Mouse (Mus musculus) kidney, embryonic 16.5 days (tissue): ENCODE results near the gene Mif. TPM values are rescaled to one million over a fixed set of nuclear protein-coding genes. Genes with fewer than 3 reads are reported as not detected.
A peak's percentile ranks its signal among the peaks of the same experiment; 100 is the strongest.
"Not testable (repeated sequence)": the region's sequence is repeated elsewhere in the genome, so short reads cannot be mapped to it uniquely, and the experiment has no call there.

Experiments used
- ATAC-seq: fragments of 200-750 bp; cut with Nextera tagmentation; 2 replicates; pipeline ENCODE4 v1.8.0; 2017; ENCODE audit warnings: moderate TSS enrichment; ENCODE audit not compliant: low FRiP score, low TSS enrichment
- H3K27ac ChIP-seq: fragments of 300-500 bp; sonication (generic); 2 replicates; pipeline ENCODE4 v1.5.1; 2014; ENCODE audit warnings: low read length
- H3K27me3 ChIP-seq: fragments of 300-500 bp; sonication (generic); 2 replicates; pipeline ENCODE4 v1.6.1; 2014; ENCODE audit warnings: low read length, control low read depth, mixed read lengths; ENCODE audit not compliant: insufficient read depth
- H3K36me3 ChIP-seq: fragments of 300-500 bp; sonication (generic); 2 replicates; pipeline ENCODE4 v1.6.1; 2014; ENCODE audit warnings: low read length, control low read depth, mixed read lengths; ENCODE audit not compliant: insufficient read depth
- H3K4me1 ChIP-seq: fragments of 300-500 bp; sonication (generic); 2 replicates; pipeline ENCODE4 v1.6.1; 2014; ENCODE audit warnings: low read length, control low read depth, mixed read lengths; ENCODE audit not compliant: insufficient read depth
- H3K4me2 ChIP-seq: fragments of 300-500 bp; sonication (generic); replicated peaks from 2 replicates; pipeline ENCODE4 v1.6.1; 2014; ENCODE audit warnings: low read depth, low read length
- H3K4me3 ChIP-seq: fragments of 300-500 bp; sonication (generic); 2 replicates; pipeline ENCODE4 v1.5.1; 2014; ENCODE audit warnings: mild to moderate bottlenecking, low read length
- H3K9ac ChIP-seq: fragments of 300-500 bp; sonication (generic); replicated peaks from 2 replicates; pipeline ENCODE4 v1.6.1; 2014; ENCODE audit warnings: low read length
- H3K9me3 ChIP-seq: fragments of 300-500 bp; sonication (generic); 2 replicates; pipeline ENCODE4 v1.6.1; 2016; ENCODE audit warnings: low read length, control low read depth
- WGBS: fragments of 180-500 bp; shearing (Covaris S2); extraction: QIAGEN DNeasy Blood & Tissue Kit; methylation state at CpG from one replicate; pipeline ENCODE4 v1.1.7; 2014; 5-methylcytosine and 5-hydroxymethylcytosine counted together
- polyA plus RNA-seq: library from polyadenylated mRNA; unstranded; fragments of >200 nt; fragmentation: Nextera tagmentation; extraction: Ambion mirVana; gene quantifications from 2 replicates; pipeline ENCODE4 v1.2.1, GENCODE M21; 2015

The Mif gene
- polyA plus RNA-seq, 1 experiment from 2014 or later: 2,111 TPM

GRCm38 (mm10) chr10:75843898-75844297 lies 16.1 kb downstream of the Mif start:
- not testable (repeated sequence) for H3K4me2 ChIP-seq, H3K36me3 ChIP-seq, H3K9me3 ChIP-seq, H3K4me3 ChIP-seq, H3K27ac ChIP-seq, H3K9ac ChIP-seq, H3K27me3 ChIP-seq, ATAC-seq, H3K4me1 ChIP-seq
- WGBS: 74% methylated on average over 6 of the region's 6 CpGs

DNA sequence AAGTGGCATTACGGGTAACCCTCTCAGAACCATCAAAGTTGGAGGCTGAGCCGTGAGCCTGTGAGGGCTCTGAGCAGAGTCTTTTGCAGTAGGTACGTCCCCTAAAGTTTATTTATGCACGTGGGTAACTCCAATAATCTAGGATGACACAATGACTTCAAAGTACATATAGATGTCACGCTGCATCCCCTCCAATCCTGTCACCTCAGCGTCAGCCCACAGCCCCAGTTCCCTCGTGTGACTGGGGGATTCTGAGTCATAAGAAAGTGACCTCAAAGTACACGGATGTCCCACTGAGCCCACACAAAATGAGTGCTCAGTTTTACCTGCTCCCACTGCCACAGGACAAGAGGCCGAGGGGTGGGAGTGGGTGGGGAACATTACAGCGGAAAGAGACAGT lies 20.9 kb downstream of the Mif start:
- Histone ChIP-seq H3K9ac (no peak overlapping the region), H3K27me3 (no peaks in the 10 kb centered on the region), H3K4me3 (no peak overlapping the region), H3K4me1 (peaks cover 32% of the 10 kb centered on the region), H3K36me3 (no peaks in the 10 kb centered on the region), H3K27ac (no peak overlapping the region), H3K9me3 (no peaks in the 10 kb centered on the region), H3K4me2 (no peak overlapping the region)
- 84% methylated on average over 10 of the region's 10 CpGs for WGBS
- no peak for ATAC-seq

GRCm38 (mm10) chr10:75837248-75837759 lies 22.7 kb downstream of the Mif start, which contains the start of gene Gstt2:
Gstt2 (minus strand) TSS chr10:75837424.
- peak within 1 kb of the TSS; percentile 54 for H3K4me3 ChIP-seq
- peaks cover 43% of the 10 kb centered on the region for H3K4me1 ChIP-seq
- no peaks in the 10 kb centered on the region for H3K27me3 ChIP-seq
- peak within 1 kb of the TSS; percentile 90 for H3K27ac ChIP-seq
- under 1% methylated on average over 21 of the region's 21 CpGs for WGBS
- ATAC-seq: peak; percentile 86
- H3K9ac ChIP-seq: peak within 1 kb of the TSS; percentile 65
- no peaks in the 10 kb centered on the region for H3K9me3 ChIP-seq
- H3K4me2 ChIP-seq: peak within 1 kb of the TSS; percentile 66
- no peaks in the 10 kb centered on the region for H3K36me3 ChIP-seq

DNA sequence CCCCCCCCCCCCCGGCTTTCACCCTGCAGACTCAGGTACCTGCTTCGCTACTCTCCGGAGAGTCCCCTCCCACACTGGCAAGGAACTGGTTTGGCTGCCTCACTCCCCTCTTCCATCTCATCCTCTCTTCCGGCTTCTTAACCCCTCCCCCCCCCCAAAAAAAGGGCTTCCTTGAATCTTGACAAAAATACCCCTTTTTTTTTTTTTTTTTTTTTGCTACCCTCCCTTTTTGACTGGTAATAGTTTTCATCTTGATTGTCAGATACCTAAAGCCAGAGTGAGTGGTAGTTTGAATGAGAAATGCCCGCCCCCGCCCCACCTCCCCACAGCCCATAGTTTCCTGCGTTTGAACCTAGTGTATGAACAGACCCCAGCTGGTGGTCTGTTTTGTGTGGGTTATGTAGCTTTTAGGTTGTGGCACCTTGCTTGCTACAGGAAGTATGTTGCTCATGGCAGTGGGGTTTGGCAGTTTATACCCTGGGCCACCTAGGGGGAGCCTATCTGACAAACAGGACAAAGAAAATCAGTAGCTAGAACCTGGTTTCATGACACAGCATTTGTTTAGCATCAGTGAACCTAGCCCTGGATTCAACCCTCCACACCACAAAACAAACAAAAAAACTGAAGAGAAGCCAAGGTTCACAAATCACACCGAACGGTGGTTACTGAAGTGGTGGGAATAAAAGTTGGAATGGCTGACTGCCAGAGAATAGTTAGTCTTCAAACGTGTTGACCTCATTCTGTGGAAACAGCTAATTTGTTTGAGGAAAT lies 24.1 kb downstream of the Mif start:
- peak overlapping the region; percentile 90 for H3K27ac ChIP-seq
- peak overlapping the region; percentile 37 for H3K4me3 ChIP-seq
- H3K4me1 ChIP-seq: peaks cover 43% of the 10 kb centered on the region
- no peaks in the 10 kb centered on the region for H3K36me3 ChIP-seq
- H3K9ac ChIP-seq: no peak overlapping the region
- peak overlapping the region; percentile 66 for H3K4me2 ChIP-seq
- no peaks in the 10 kb centered on the region for H3K27me3 ChIP-seq
- no peaks in the 10 kb centered on the region for H3K9me3 ChIP-seq
- 14% methylated on average over 7 of the region's 10 CpGs for WGBS
- ATAC-seq: no peak

DNA sequence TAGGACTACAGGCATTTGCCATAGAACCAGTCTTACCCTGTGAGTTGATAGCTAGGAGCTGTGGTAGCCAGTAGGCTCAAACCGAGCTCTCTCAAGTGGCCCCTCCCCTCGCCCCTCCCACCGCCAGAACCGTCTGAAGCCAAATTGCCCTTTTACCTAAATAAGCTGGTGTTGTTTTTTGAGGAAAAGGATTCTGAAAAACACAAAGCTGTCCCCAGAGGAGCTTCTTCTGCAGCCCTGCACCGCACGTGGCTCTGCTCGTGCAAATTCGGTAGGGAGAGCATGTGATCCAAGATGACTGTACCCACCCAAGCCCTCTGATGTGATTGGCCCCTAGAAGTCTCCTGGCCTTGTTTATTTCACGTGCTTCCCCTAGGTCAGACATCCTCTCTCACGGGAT lies 24.7 kb downstream of the Mif start:
- H3K9ac ChIP-seq: no peak overlapping the region
- WGBS: under 1% methylated on average over 10 of the region's 10 CpGs

DNA sequence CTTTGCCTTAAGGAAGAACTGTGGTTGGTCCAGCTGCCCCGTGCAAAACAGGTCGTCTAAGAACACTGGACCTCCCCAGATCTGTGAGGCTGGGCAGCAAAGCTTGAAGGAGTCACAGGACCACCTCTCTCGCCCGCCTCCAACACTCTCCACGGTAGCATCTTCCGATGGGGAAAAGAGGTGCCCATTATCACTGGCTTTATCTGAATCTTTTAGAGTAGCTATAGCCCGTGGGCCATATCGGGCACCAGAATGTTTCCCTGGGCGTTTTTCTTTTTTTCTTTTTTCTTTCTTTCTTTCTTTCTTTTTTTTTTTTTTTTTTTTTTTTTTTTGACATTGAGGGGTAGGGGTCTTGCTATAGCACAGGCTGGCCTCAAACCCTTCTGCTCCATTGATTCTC lies 25.3 kb downstream of the Mif start:
- peak overlapping the region; percentile 88 for H3K27ac ChIP-seq
- peaks cover 43% of the 10 kb centered on the region for H3K4me1 ChIP-seq
- H3K9me3 ChIP-seq: no peaks in the 10 kb centered on the region
- no peak; the same call in 1 of the 2 replicates for ATAC-seq
- no peaks in the 10 kb centered on the region for H3K36me3 ChIP-seq
- peak overlapping the region; percentile 74 for H3K9ac ChIP-seq
- peak overlapping the region; percentile 53 for H3K4me3 ChIP-seq
- H3K27me3 ChIP-seq: no peaks in the 10 kb centered on the region
- 14% methylated on average over 9 of the region's 9 CpGs for WGBS
- peak overlapping the region; percentile 66 for H3K4me2 ChIP-seq

More for the DNA sequence above, 24.7 kb downstream of the Mif start:
- H3K9me3 ChIP-seq: no peaks in the 10 kb centered on the region
- H3K4me1 ChIP-seq: peaks cover 43% of the 10 kb centered on the region
- peak overlapping the region; percentile 46; the same call in 1 of the 2 replicates for H3K27ac ChIP-seq
- ATAC-seq: 0 out of 2 replicates have a peak, but pooled peaks have one; percentile 29
- no peaks in the 10 kb centered on the region for H3K27me3 ChIP-seq
- peak overlapping the region; percentile 66 for H3K4me2 ChIP-seq
- H3K36me3 ChIP-seq: no peaks in the 10 kb centered on the region
- peak overlapping the region; percentile 37 for H3K4me3 ChIP-seq

- Histone ChIP-seq H3K9me3 (no peaks in the 10 kb centered on the region), H3K4me1 (peaks cover 43% of the 10 kb centered on the region), H3K36me3 (no peaks in the 10 kb centered on the region), H3K4me2 (peak overlapping the region; percentile 66), H3K4me3 (peak overlapping the region; percentile 53), H3K27ac (peak overlapping the region; percentile 88), H3K27me3 (no peaks in the 10 kb centered on the region), H3K9ac (peak overlapping the region; percentile 74)
- ATAC-seq: peak; percentile 46
- 2% methylated on average over 21 of the region's 21 CpGs for WGBS
Measured at GRCm38 (mm10) chr10:75834250-75834649, 25.8 kb downstream of the Mif start.

- H3K27me3 ChIP-seq: no peaks in the 10 kb centered on the region
- H3K9me3 ChIP-seq: no peaks in the 10 kb centered on the region
- peak overlapping the region; percentile 53 for H3K4me3 ChIP-seq
- H3K36me3 ChIP-seq: no peaks in the 10 kb centered on the region
- peak overlapping the region; percentile 66 for H3K4me2 ChIP-seq
- H3K4me1 ChIP-seq: peaks cover 43% of the 10 kb centered on the region
- no peak for ATAC-seq
- H3K9ac ChIP-seq: peak overlapping the region; percentile 74
- peak overlapping the region; percentile 8; the same call in 1 of the 2 replicates for H3K27ac ChIP-seq
- 14% methylated on average over 21 of the region's 21 CpGs for WGBS
Measured at GRCm38 (mm10) chr10:75833456-75834080, 26.5 kb downstream of the Mif start.

GRCm38 (mm10) chr10:75832272-75832895 lies 27.7 kb downstream of the Mif start:
- H3K27ac ChIP-seq: no peak overlapping the region
- 67% methylated on average over 13 of the region's 13 CpGs for WGBS
- no peaks in the 10 kb centered on the region for H3K27me3 ChIP-seq
- ATAC-seq: no peak
- H3K4me3 ChIP-seq: no peak overlapping the region
- H3K4me2 ChIP-seq: no peak overlapping the region
- no peaks in the 10 kb centered on the region for H3K9me3 ChIP-seq
- no peak overlapping the region for H3K9ac ChIP-seq
- H3K4me1 ChIP-seq: peaks cover 32% of the 10 kb centered on the region
- no peaks in the 10 kb centered on the region for H3K36me3 ChIP-seq
